Mouse (Mus musculus) lung, adult 2 months (tissue): ENCODE data around the gene Tex12.

Source experiments
- CTCF ChIP-seq: fragments of 200-500 bp; IDR thresholded peaks from 2 replicates; pipeline ENCODE4 v1.5.1; 2011; ENCODE audit warnings: mild to moderate bottlenecking, low read length, control low read depth; ENCODE audit not compliant: insufficient read depth
- POLR2A ChIP-seq: fragments of 200-500 bp; IDR thresholded peaks from 2 replicates; pipeline ENCODE4 v1.6.1; 2011; ENCODE audit warnings: low read depth, mild to moderate bottlenecking, control low read depth, low read length, borderline replicate concordance; ENCODE audit errors: extremely low read depth

GRCm38 (mm10) chr9:50601536-50601935 lies 40.4 kb upstream of the Tex12 start:
- no peak for TF ChIP-seq CTCF
- TF ChIP-seq POLR2A: no peak
